In the genomic region with DNA sequence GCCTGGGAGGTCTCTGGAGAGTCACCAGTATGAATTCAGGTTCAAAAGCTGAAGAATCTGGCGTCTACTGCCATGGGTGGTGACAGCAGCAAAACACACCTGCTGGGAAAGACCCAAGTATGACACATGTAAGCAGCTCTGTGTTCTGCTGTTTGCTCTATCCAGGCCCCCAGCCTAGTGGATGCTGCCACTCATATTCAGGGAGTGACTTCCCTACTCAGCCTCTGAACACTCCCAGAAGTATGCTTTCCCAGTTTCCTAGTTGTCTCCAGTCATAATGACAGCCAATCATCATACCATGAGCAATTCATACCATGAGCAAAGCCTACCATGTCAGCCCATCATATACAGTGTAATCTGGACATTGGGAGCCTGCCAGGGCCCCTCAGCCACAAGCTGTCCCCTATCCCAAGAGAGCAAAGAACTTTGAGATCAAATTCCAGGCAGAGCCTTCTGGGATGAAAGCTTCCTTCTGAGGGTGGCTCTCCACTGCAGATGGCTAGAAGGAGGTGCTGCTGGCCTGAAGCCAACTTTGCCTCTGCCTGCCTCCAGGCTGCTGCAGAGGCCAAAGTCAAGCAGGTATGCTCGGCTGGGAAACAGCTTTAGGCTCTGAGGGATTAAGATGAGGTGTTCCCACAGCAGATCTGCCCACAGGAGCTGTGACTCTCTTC, we compare ENCODE assay signal across 8 mouse cellular contexts. TPM values are rescaled to one million over a fixed set of nuclear protein-coding genes. Genes with fewer than 3 reads are reported as not detected.
DNase-seq lines count a peak whose midpoint lies in the region; ATAC-seq lines count a peak whose summit lies in the region.

No protein-coding gene starts in this region.

- intact Hi-C loops in gastrocnemius, postnatal 14 days (cut with DNase I; ENCODE audit: low total_unique reads), result no loop called here

- H3K36me3 ChIP-seq in kidney, embryonic 16.5 days (ENCODE audit: insufficient read depth, low read length), result no peaks in the 10 kb centered on the region
- no peaks in the 10 kb centered on the region for H3K36me3 ChIP-seq in lung, embryonic 16.5 days (ENCODE audit: control insufficient read depth, insufficient read depth, low read length)
- no peaks in the 10 kb centered on the region for H3K36me3 ChIP-seq in forebrain, embryonic 13.5 days (ENCODE audit: poor library complexity, severe bottlenecking)

- 0 out of 2 replicates have a peak, but pooled peaks cover 5% of the 10 kb centered on the region for H3K4me1 ChIP-seq in kidney, embryonic 16.5 days (ENCODE audit: insufficient read depth, low read length)
- peaks cover 10% of the 10 kb centered on the region for H3K4me1 ChIP-seq in lung, embryonic 16.5 days (replicated peaks; ENCODE audit: control insufficient read depth, insufficient read depth, low read length)
- H3K4me1 ChIP-seq in forebrain, embryonic 13.5 days, result peaks cover 15% of the 10 kb centered on the region

- H3K27ac ChIP-seq in kidney, embryonic 16.5 days (ENCODE audit: low read length), result no peak overlapping the region
- no peak overlapping the region for H3K27ac ChIP-seq in lung, embryonic 16.5 days (ENCODE audit: low read length)
- H3K27ac ChIP-seq in forebrain, embryonic 13.5 days, result no peak overlapping the region

- ATAC-seq in kidney, embryonic 16.5 days (ENCODE audit: low FRiP score, low TSS enrichment), result 0 out of 2 replicates have a peak, but pooled peaks have one; percentile 51
- peak; percentile 73 for ATAC-seq in lung, embryonic 16.5 days (ENCODE audit: low read depth)
- no peak for ATAC-seq in megakaryocyte-erythroid progenitor cell, adult 5-6 weeks (replicated peaks; ENCODE audit: low FRiP score, low TSS enrichment, poor library complexity, severe bottlenecking)
- no peak for ATAC-seq in forebrain, embryonic 13.5 days

- WGBS in kidney, embryonic 16.5 days, result 63% methylated on average over 2 of the region's 2 CpGs
- WGBS in lung, embryonic 16.5 days, result 25% methylated on average over 2 of the region's 2 CpGs
- 56% methylated on average over 2 of the region's 2 CpGs for WGBS in forebrain, embryonic 13.5 days

- no peaks in the 10 kb centered on the region for H3K9me3 ChIP-seq in kidney, embryonic 16.5 days (ENCODE audit: low read length)
- no peaks in the 10 kb centered on the region for H3K9me3 ChIP-seq in lung, embryonic 16.5 days (ENCODE audit: control insufficient read depth, low read length)
- no peaks in the 10 kb centered on the region for H3K9me3 ChIP-seq in forebrain, embryonic 13.5 days (replicated peaks)

- H3K9ac ChIP-seq in kidney, embryonic 16.5 days (replicated peaks; ENCODE audit: low read length), result no peak overlapping the region
- H3K9ac ChIP-seq in lung, embryonic 16.5 days (ENCODE audit: low read length), result no peak overlapping the region
- no peak overlapping the region for H3K9ac ChIP-seq in forebrain, embryonic 13.5 days

- no peak overlapping the region for H3K4me3 ChIP-seq in kidney, embryonic 16.5 days (ENCODE audit: low read length)
- no peak overlapping the region for H3K4me3 ChIP-seq in lung, embryonic 16.5 days (ENCODE audit: low read length)
- no peak overlapping the region for H3K4me3 ChIP-seq in forebrain, embryonic 13.5 days

- H3K4me2 ChIP-seq in kidney, embryonic 16.5 days (replicated peaks; ENCODE audit: low read depth, low read length), result no peak overlapping the region
- no peak overlapping the region for H3K4me2 ChIP-seq in lung, embryonic 16.5 days (ENCODE audit: low read depth, low read length)
- H3K4me2 ChIP-seq in forebrain, embryonic 13.5 days, result no peak overlapping the region

- H3K27me3 ChIP-seq in kidney, embryonic 16.5 days (ENCODE audit: insufficient read depth, low read length), result no peaks in the 10 kb centered on the region
- no peaks in the 10 kb centered on the region for H3K27me3 ChIP-seq in lung, embryonic 16.5 days (ENCODE audit: control insufficient read depth, insufficient read depth, low read depth, low read length)
- H3K27me3 ChIP-seq in forebrain, embryonic 13.5 days, result no peaks in the 10 kb centered on the region

- peak; percentile 10 for DNase-seq in gastrocnemius, postnatal 14 days
- DNase-seq in gastrocnemius, postnatal 25 days, result no peak
- peak; percentile 15 for DNase-seq in cerebellum, adult 8-10 months
- DNase-seq in thymus, postnatal 0 days (ENCODE audit: low spot score), result no peak

RNA-seq across cellular contexts. Expression of a gene that starts 42.8 kb away (rescaled TPM):
- 10 to 100 TPM; 36.9 to 55.3 TPM for total RNA-seq in gastrocnemius, postnatal 14 days (2021)
- 10 to 100 TPM; 57.7 to 63.6 TPM for total RNA-seq in gastrocnemius, postnatal 25 days (2021)
- 10.5 and 10.9 TPM in 2 replicates for polyA plus RNA-seq in kidney, embryonic 16.5 days (2015; fragmentation: Nextera tagmentation; extraction: Ambion mirVana)
- 11.7 and 11.9 TPM in 2 replicates for polyA plus RNA-seq in lung, embryonic 16.5 days (2015; fragmentation: Nextera tagmentation; extraction: Ambion mirVana)
- total RNA-seq in megakaryocyte-erythroid progenitor cell, adult 5-6 weeks (2014; fragmentation: Nextera tagmentation), result 32.1 and 74.3 TPM in 2 replicates
- 14.7 and 15.0 TPM in 2 replicates for total RNA-seq in megakaryocyte-erythroid progenitor cell, adult 5-6 weeks (2017)
- 10.0 and 12.4 TPM in 2 replicates for polyA plus RNA-seq in forebrain, embryonic 13.5 days (2015; fragmentation: Nextera tagmentation; extraction: Ambion mirVana)
- 4.8 and 5.4 TPM in 2 replicates for polyA plus RNA-seq in thymus, postnatal 0 days (2015; fragmentation: Nextera tagmentation; extraction: Ambion mirVana)

Comparison
In these comparisons a context has a peak if more than half of its experiments do, and no peak if none do; other contexts are left out.
1. DNase-seq: peak in gastrocnemius, postnatal 14 days (single experiment) and cerebellum, adult 8-10 months (single experiment); none in gastrocnemius, postnatal 25 days (single experiment) and thymus, postnatal 0 days (single experiment).
2. ATAC-seq: peak in kidney, embryonic 16.5 days (single experiment) and lung, embryonic 16.5 days (single experiment); none in megakaryocyte-erythroid progenitor cell, adult 5-6 weeks (single experiment) and forebrain, embryonic 13.5 days (single experiment).